Mouse (Mus musculus) neural tube, embryonic 14.5 days (tissue): ENCODE results near the gene Chchd6. TPM values are rescaled to one million over a fixed set of nuclear protein-coding genes. Genes with fewer than 3 reads are reported as not detected.

Experiments used
- ATAC-seq: fragments of 200-750 bp; cut with Nextera tagmentation; 2 replicates; pipeline ENCODE4 v1.8.0; 2017; ENCODE audit warnings: low read depth, mild to moderate bottlenecking, moderate TSS enrichment, moderate library complexity
- H3K27ac ChIP-seq: fragments of 300-500 bp; sonication (generic); 2 replicates; pipeline ENCODE4 v1.5.1; 2014; ENCODE audit warnings: low read depth, mild to moderate bottlenecking, control low read depth, low read length, moderate library complexity, mixed read lengths
- H3K27me3 ChIP-seq: fragments of 300-500 bp; sonication (generic); 2 replicates; pipeline ENCODE4 v1.6.1; 2014; ENCODE audit warnings: low read length; ENCODE audit not compliant: control insufficient read depth, insufficient read depth
- H3K36me3 ChIP-seq: fragments of 300-500 bp; sonication (generic); 2 replicates; pipeline ENCODE4 v1.6.1; 2014; ENCODE audit warnings: low read length, mixed read lengths; ENCODE audit not compliant: control insufficient read depth, insufficient read depth
- H3K4me1 ChIP-seq: fragments of 300-500 bp; sonication (generic); 2 replicates; pipeline ENCODE4 v1.6.1; 2014; ENCODE audit warnings: low read length; ENCODE audit not compliant: control insufficient read depth, insufficient read depth
- H3K4me2 ChIP-seq: fragments of 300-500 bp; sonication (generic); 2 replicates; pipeline ENCODE4 v1.6.1; 2014; ENCODE audit warnings: mild to moderate bottlenecking, low read depth, low read length, control low read depth
- H3K4me3 ChIP-seq: fragments of 300-500 bp; sonication (generic); 2 replicates; pipeline ENCODE4 v1.5.1; 2014; ENCODE audit warnings: low read depth, low read length, control low read depth, mixed read lengths
- H3K9ac ChIP-seq: fragments of 300-500 bp; sonication (generic); replicated peaks from 2 replicates; pipeline ENCODE4 v1.6.1; 2014; ENCODE audit warnings: low read depth, mild to moderate bottlenecking, control low read depth, low read length, mixed read lengths
- H3K9me3 ChIP-seq: fragments of 300-500 bp; sonication (generic); 2 replicates; pipeline ENCODE4 v1.6.1; 2016; ENCODE audit warnings: low read length; ENCODE audit not compliant: control insufficient read depth
- WGBS: fragments of 180-500 bp; shearing (Covaris S2); extraction: QIAGEN DNeasy Blood & Tissue Kit; methylation state at CpG from one replicate; pipeline ENCODE4 v1.1.7; 2014; 5-methylcytosine and 5-hydroxymethylcytosine counted together
- polyA plus RNA-seq: library from polyadenylated mRNA; unstranded; fragments of >200 nt; fragmentation: Nextera tagmentation; extraction: Ambion mirVana; gene quantifications from 2 replicates; pipeline ENCODE4 v1.2.1, GENCODE M21; 2014

Gene Chchd6
- polyA plus RNA-seq, 1 experiment from 2014 or later: 218 TPM

DNA sequence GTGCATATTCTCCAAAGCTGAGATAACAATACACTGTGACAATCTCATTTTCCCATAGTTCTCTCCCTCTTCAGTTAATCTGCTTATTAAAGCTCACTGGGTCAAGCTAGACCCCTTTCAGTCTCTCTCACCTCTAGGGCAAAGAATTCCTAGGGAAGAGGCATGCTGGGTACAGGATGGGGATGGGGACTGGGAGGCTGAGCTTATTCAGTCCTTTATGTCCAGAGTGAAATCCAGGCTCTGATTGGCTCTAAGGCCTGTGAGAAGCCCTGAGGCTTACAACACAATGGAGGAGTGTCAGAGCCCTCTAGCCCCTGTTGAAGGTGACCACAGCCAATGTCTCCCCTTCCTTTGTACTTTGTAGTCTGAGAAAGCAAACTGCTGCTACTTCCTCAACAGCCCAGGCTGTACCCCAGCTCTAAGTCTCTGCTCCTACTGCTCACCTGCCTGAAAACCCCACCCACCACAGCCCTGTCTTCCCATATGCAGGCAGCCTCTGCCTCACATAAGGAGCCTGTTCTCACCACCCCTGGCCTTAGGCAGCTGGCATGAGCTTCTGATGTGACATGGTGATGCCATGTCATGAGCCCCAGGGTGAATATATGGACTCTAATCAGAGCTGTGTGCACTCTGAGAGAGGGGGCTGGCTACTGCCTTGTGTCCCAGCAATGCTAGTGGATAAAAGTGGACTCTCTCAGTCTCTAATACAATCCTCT lies 22.4 kb downstream of the Chchd6 start:
- H3K27ac ChIP-seq: no peak overlapping the region
- H3K27me3 ChIP-seq: no peaks in the 10 kb centered on the region
- no peak for ATAC-seq
- H3K36me3 ChIP-seq: no peaks in the 10 kb centered on the region
- H3K4me1 ChIP-seq: no peaks in the 10 kb centered on the region
- no peak overlapping the region for H3K4me2 ChIP-seq
- no peak overlapping the region for H3K4me3 ChIP-seq
- no peaks in the 10 kb centered on the region for H3K9me3 ChIP-seq
- no peak overlapping the region for H3K9ac ChIP-seq

DNA sequence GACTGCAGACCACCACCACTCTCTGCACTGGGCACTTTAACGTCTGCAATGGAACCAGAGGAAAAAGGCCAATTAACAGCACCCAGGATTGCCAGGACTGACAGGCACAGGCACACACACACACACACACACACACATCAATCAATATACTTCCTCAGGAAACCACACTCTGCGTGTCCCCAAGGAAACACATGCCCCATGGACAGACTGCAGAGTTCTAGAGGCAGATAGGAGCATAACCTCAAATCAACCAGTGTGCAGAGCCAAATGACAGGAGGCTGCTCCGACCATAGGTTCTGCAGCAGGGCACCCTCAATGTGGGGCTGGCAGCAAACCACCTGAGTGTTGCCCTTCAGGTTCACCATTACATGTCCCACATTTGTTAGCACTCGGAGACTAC lies 26.1 kb downstream of the Chchd6 start:
- Histone ChIP-seq H3K27ac (no peak overlapping the region), H3K9me3 (no peaks in the 10 kb centered on the region), H3K36me3 (no peaks in the 10 kb centered on the region), H3K4me3 (no peak overlapping the region), H3K4me1 (0 out of 2 replicates have a peak, but pooled peaks cover 2% of the 10 kb centered on the region), H3K4me2 (no peak overlapping the region), H3K9ac (no peak overlapping the region), H3K27me3 (no peaks in the 10 kb centered on the region)
- no peak for ATAC-seq
- 87% methylated on average over 4 of the region's 4 CpGs for WGBS

DNA sequence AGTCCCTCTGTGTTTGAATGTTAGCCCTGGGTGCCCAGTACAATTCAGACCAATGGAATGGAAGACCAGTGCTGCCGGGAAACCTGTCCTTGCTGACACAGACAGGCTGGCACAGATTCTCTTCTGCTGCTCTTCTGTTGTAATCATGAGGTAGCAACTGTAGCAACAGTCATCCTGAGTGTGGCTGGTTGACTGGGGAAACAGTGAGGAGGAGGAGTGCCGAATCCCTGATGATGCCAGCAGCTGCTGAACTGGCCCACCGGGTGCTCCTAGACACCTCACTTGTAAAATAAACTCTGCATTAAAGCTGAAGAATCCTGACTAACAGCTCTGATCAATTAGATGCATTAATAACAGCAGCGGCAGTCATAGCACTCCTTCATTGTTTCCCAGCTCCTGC lies 28.7 kb downstream of the Chchd6 start:
- H3K4me2 ChIP-seq: no peak overlapping the region
- H3K4me3 ChIP-seq: no peak overlapping the region
- H3K27ac ChIP-seq: no peak overlapping the region
- no peaks in the 10 kb centered on the region for H3K36me3 ChIP-seq
- no peak; the same call in 1 of the 2 replicates for ATAC-seq
- no peak overlapping the region for H3K9ac ChIP-seq
- WGBS: 54% methylated on average over 4 of the region's 4 CpGs
- H3K9me3 ChIP-seq: no peaks in the 10 kb centered on the region
- H3K27me3 ChIP-seq: no peaks in the 10 kb centered on the region
- 0 out of 2 replicates have a peak, but pooled peaks cover 2% of the 10 kb centered on the region for H3K4me1 ChIP-seq

DNA sequence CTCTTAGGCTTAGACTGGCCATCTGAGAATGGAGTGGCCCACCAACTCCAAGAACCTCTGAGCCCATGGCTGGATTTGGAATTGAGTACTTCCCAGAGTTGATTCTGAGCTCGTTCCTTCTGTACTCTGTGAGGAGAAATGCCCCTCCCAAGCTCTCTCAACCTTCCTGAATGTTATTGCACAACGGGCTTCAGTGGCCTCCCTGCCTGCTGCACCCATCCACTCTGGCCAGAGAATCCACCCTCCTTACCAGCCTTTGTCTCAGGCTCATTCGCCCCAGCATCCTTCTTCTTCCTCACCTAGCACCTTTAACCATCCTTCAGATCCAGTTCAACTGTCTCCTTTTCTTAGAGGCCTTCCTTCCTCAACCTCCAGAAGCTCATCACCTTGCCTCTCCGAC lies 32.1 kb downstream of the Chchd6 start:
- Histone ChIP-seq H3K4me1 (0 out of 2 replicates have a peak, but pooled peaks cover 2% of the 10 kb centered on the region), H3K9ac (no peak overlapping the region), H3K36me3 (no peaks in the 10 kb centered on the region), H3K9me3 (no peaks in the 10 kb centered on the region), H3K27me3 (no peaks in the 10 kb centered on the region), H3K4me2 (no peak overlapping the region), H3K27ac (no peak overlapping the region), H3K4me3 (no peak overlapping the region)
- WGBS: 91% methylated on average over 4 of the region's 4 CpGs
- ATAC-seq: no peak

DNA sequence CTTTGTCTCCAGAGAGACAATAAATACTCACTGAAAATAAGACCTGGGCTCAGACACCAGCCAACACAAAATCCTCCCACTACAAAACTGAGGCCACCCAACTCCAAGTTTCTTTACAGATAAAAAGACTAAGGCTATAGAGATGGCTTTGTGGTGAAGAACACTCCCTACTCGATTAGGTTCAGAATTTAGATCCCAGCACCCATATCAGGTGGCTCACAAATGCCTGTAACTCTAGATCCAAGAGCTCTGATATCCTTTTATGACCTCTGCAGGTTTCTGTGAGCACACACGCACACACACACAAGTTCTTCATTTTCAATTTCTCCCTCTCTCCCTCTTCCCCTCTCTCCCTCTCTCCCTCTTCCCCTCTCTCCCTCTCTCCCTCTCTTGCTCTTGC lies 34.6 kb downstream of the Chchd6 start:
- no peaks in the 10 kb centered on the region for H3K36me3 ChIP-seq
- H3K4me1 ChIP-seq: no peaks in the 10 kb centered on the region
- no peak overlapping the region for H3K27ac ChIP-seq
- no peak overlapping the region for H3K9ac ChIP-seq
- ATAC-seq: no peak
- H3K27me3 ChIP-seq: no peaks in the 10 kb centered on the region
- no peak overlapping the region for H3K4me3 ChIP-seq
- WGBS: 85% methylated on average over 2 of the region's 2 CpGs
- H3K9me3 ChIP-seq: no peaks in the 10 kb centered on the region
- no peak overlapping the region for H3K4me2 ChIP-seq

DNA sequence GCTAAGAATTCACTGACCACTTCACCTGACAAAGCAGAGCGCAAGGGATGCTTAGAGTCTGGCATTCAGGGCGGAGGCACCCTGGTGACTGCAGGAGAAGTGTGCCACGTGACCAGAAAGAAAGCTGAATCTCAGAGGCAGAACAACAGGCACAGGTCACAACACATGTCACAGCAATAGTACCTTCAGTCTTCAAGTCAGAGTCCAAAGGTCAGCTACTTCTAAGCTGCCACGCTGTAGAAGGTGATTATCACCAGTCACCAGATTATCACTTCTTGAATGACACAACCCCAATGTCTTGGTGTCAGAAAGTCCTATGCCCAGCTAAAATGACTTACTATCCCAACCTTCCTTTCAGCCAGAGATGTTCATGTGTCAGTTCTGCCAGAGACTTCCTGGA lies 37.8 kb downstream of the Chchd6 start:
- H3K9ac ChIP-seq: no peak overlapping the region
- no peak for ATAC-seq

DNA sequence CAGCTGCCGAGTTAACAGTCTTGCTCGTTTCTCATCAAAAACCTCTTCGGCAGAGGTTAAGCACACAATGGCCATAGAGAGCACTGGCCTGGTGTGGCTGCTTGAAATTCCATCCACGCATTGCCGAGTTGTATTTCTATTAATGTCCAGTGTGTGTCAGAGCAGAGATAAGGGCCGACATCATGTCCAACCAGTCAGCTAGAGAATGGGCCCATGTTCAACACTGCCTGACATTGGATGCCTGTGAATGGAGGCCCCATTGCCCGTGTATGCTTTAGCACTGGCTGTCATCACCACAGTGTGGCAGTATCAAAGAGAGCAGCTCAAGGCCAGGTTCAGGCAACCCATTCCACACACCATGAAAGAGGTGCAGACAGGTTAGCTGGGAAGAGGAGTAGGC lies 38.9 kb downstream of the Chchd6 start:
- H3K36me3 ChIP-seq: no peaks in the 10 kb centered on the region

More for the DNA sequence above, 37.8 kb downstream of the Chchd6 start:
- Histone ChIP-seq H3K4me3 (no peak overlapping the region), H3K4me1 (0 out of 2 replicates have a peak, but pooled peaks cover 5% of the 10 kb centered on the region), H3K4me2 (no peak overlapping the region), H3K27ac (no peak overlapping the region), H3K27me3 (no peaks in the 10 kb centered on the region), H3K9me3 (no peaks in the 10 kb centered on the region), H3K36me3 (no peaks in the 10 kb centered on the region)
- 88% methylated on average over 4 of the region's 4 CpGs for WGBS

DNA sequence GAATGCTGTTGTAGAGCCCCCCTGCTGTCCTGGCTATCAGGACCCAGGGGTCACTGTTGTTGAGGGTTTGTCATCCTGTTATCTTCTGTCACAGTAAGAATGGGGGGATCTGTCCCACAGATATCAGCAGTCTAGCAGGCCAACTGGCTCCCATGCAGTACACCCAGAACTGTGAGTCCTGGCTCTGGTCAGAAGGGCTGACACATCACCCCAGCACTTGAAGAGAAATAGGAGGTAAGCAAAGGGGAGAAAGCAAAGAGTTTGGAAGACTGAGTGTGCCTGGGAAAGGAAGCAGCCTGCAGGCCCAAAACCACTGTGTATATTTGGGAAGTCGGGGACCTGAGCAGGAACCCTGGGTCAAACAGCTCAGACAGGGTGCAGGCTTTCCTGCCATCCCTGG lies 39.5 kb downstream of the Chchd6 start:
- 0 out of 2 replicates have a peak, but pooled peaks cover 5% of the 10 kb centered on the region for H3K4me1 ChIP-seq
- no peak overlapping the region for H3K4me2 ChIP-seq
- no peaks in the 10 kb centered on the region for H3K36me3 ChIP-seq
- no peaks in the 10 kb centered on the region for H3K27me3 ChIP-seq
- ATAC-seq: no peak
- H3K27ac ChIP-seq: no peak overlapping the region
- H3K4me3 ChIP-seq: no peak overlapping the region
- 78% methylated on average over 1 of the region's 1 CpGs for WGBS
- no peaks in the 10 kb centered on the region for H3K9me3 ChIP-seq
- no peak overlapping the region for H3K9ac ChIP-seq

More for the DNA sequence above, 38.9 kb downstream of the Chchd6 start:
- no peak for ATAC-seq
- H3K27me3 ChIP-seq: no peaks in the 10 kb centered on the region
- 0 out of 2 replicates have a peak, but pooled peaks cover 5% of the 10 kb centered on the region for H3K4me1 ChIP-seq
- WGBS: 82% methylated on average over 7 of the region's 7 CpGs
- no peak overlapping the region for H3K4me3 ChIP-seq
- no peak overlapping the region for H3K27ac ChIP-seq
- no peak overlapping the region for H3K9ac ChIP-seq
- no peak overlapping the region for H3K4me2 ChIP-seq
- H3K9me3 ChIP-seq: no peaks in the 10 kb centered on the region

DNA sequence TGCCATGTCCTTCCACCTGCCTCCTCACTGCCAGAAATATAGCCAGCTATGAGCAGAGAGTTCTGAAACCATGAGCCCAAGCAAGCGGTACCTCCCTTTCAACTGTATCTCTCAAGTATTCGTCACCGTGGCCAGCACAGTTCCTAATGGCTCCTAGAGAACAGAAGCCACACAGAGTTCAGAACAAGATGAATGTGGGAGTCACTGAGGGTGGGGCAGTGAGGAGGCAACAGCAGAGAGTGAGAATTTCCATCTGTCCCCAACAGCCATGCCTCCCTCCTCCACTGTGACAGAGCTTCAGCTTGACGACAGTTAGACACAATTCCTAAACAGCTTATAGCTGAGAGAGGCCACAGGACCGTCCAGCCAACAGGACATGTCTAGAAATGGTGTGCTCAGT lies 41.4 kb downstream of the Chchd6 start:
- no peaks in the 10 kb centered on the region for H3K36me3 ChIP-seq
- H3K9ac ChIP-seq: no peak overlapping the region
- no peaks in the 10 kb centered on the region for H3K27me3 ChIP-seq
- 0 out of 2 replicates have a peak, but pooled peaks cover 5% of the 10 kb centered on the region for H3K4me1 ChIP-seq
- H3K27ac ChIP-seq: no peak overlapping the region
- no peak overlapping the region for H3K4me2 ChIP-seq
- no peak for ATAC-seq
- 88% methylated on average over 5 of the region's 5 CpGs for WGBS
- no peaks in the 10 kb centered on the region for H3K9me3 ChIP-seq
- no peak overlapping the region for H3K4me3 ChIP-seq
